In genomic region chr16:34334919-34335318, GRCm38 (mm10) we compare ENCODE assay signal across 9 mouse cellular contexts.
DNase-seq lines count a peak whose midpoint lies in the region; ATAC-seq lines count a peak whose summit lies in the region.
"Had no signal": no experiment of that assay in that cellular context is flagged by ENCODE, and none has a peak within 500 bp of the region (broad histone marks: within the 10 kb centered on the region; RNA-seq: fewer than 3 reads in every experiment).

No protein-coding gene starts in this region.

- H3K9ac ChIP-seq in heart, embryonic 11.5 days (ENCODE audit: low read depth, low read length), result no peak overlapping the region
- no peak overlapping the region for H3K9ac ChIP-seq in midbrain, embryonic 15.5 days
- H3K9ac ChIP-seq in midbrain, embryonic 11.5 days (ENCODE audit: low read length), result no peak overlapping the region
- H3K9ac ChIP-seq in intestine, embryonic 15.5 days, result no peak overlapping the region
- no peak overlapping the region for H3K9ac ChIP-seq in neural tube, embryonic 15.5 days (replicated peaks)

- DNase-seq in heart, adult 11 months, result peak; percentile 87
- DNase-seq in midbrain, embryonic 11.5 days (ENCODE audit: low spot score, missing footprints), result no peak
- DNase-seq in layer of hippocampus, adult 11-12 months (ENCODE audit: low spot score), result no peak
- DNase-seq: thymus, adult 18-20 months had no signal

- WGBS in heart, embryonic 11.5 days (ENCODE audit: insufficient replicate concordance), result 64% methylated on average over 4 of the region's 4 CpGs
- WGBS in midbrain, embryonic 15.5 days, result 54% methylated on average over 4 of the region's 4 CpGs
- 72% methylated on average over 4 of the region's 4 CpGs for WGBS in midbrain, embryonic 11.5 days
- 49% methylated on average over 4 of the region's 4 CpGs for WGBS in intestine, embryonic 15.5 days
- WGBS in neural tube, embryonic 15.5 days, result 49% methylated on average over 4 of the region's 4 CpGs

- no peak for ATAC-seq in heart, embryonic 11.5 days (replicated peaks; ENCODE audit: insufficient number of reproducible peaks, low FRiP score, low TSS enrichment)
- ATAC-seq in midbrain, embryonic 15.5 days (replicated peaks), result 0 out of 2 replicates have a peak, but pooled peaks have one; percentile 16
- ATAC-seq in midbrain, embryonic 11.5 days (ENCODE audit: low FRiP score), result no peak
- peak; percentile 82 for ATAC-seq in intestine, embryonic 15.5 days
- 0 out of 2 replicates have a peak, but pooled peaks have one; percentile 25 for ATAC-seq in neural tube, embryonic 15.5 days (ENCODE audit: low FRiP score)
- ATAC-seq in activated CD4-positive, CD25-positive, alpha-beta regulatory T cell, adult 4 months, result no peak

- no peak overlapping the region for H3K4me2 ChIP-seq in heart, embryonic 11.5 days
- H3K4me2 ChIP-seq in midbrain, embryonic 15.5 days, result no peak overlapping the region
- H3K4me2 ChIP-seq in midbrain, embryonic 11.5 days, result no peak overlapping the region
- no peak overlapping the region; the same call in 1 of the 2 replicates for H3K4me2 ChIP-seq in intestine, embryonic 15.5 days (replicated peaks)
- H3K4me2 ChIP-seq in neural tube, embryonic 15.5 days, result no peak overlapping the region

- no peaks in the 10 kb centered on the region for H3K9me3 ChIP-seq in heart, embryonic 11.5 days (replicated peaks; ENCODE audit: control insufficient read depth, low read length)
- no peaks in the 10 kb centered on the region for H3K9me3 ChIP-seq in midbrain, embryonic 15.5 days
- H3K9me3 ChIP-seq in midbrain, embryonic 11.5 days (ENCODE audit: control insufficient read depth, low read length), result no peaks in the 10 kb centered on the region
- no peaks in the 10 kb centered on the region for H3K9me3 ChIP-seq in intestine, embryonic 15.5 days
- no peaks in the 10 kb centered on the region for H3K9me3 ChIP-seq in neural tube, embryonic 15.5 days (replicated peaks)

- no peaks in the 10 kb centered on the region for H3K27me3 ChIP-seq in heart, embryonic 11.5 days (ENCODE audit: control insufficient read depth, insufficient read depth, low read length)
- no peaks in the 10 kb centered on the region for H3K27me3 ChIP-seq in midbrain, embryonic 15.5 days (replicated peaks)
- no peaks in the 10 kb centered on the region for H3K27me3 ChIP-seq in midbrain, embryonic 11.5 days (ENCODE audit: control insufficient read depth, insufficient read depth, low read length)
- no peaks in the 10 kb centered on the region for H3K27me3 ChIP-seq in intestine, embryonic 15.5 days (replicated peaks)
- H3K27me3 ChIP-seq in neural tube, embryonic 15.5 days (replicated peaks), result no peaks in the 10 kb centered on the region

- H3K36me3 ChIP-seq in heart, embryonic 11.5 days (ENCODE audit: control insufficient read depth, insufficient read depth, low read length), result no peaks in the 10 kb centered on the region
- no peaks in the 10 kb centered on the region for H3K36me3 ChIP-seq in midbrain, embryonic 15.5 days (replicated peaks)
- no peaks in the 10 kb centered on the region for H3K36me3 ChIP-seq in midbrain, embryonic 11.5 days (ENCODE audit: control insufficient read depth, insufficient read depth, low read length)
- no peaks in the 10 kb centered on the region for H3K36me3 ChIP-seq in intestine, embryonic 15.5 days
- no peaks in the 10 kb centered on the region for H3K36me3 ChIP-seq in neural tube, embryonic 15.5 days

- peaks cover 20% of the 10 kb centered on the region for H3K4me1 ChIP-seq in heart, embryonic 11.5 days (ENCODE audit: control insufficient read depth, insufficient read depth, low read length)
- H3K4me1 ChIP-seq in midbrain, embryonic 15.5 days, result peaks cover 54% of the 10 kb centered on the region
- H3K4me1 ChIP-seq in midbrain, embryonic 11.5 days (ENCODE audit: control insufficient read depth, insufficient read depth, low read length), result peaks cover 10% of the 10 kb centered on the region
- H3K4me1 ChIP-seq in intestine, embryonic 15.5 days (replicated peaks), result peaks cover 3% of the 10 kb centered on the region; the same call in 1 of the 2 replicates
- peaks cover 43% of the 10 kb centered on the region for H3K4me1 ChIP-seq in neural tube, embryonic 15.5 days

- H3K4me3 ChIP-seq in heart, embryonic 11.5 days (ENCODE audit: low read depth, low read length), result no peak overlapping the region
- no peak overlapping the region for H3K4me3 ChIP-seq in midbrain, embryonic 15.5 days
- no peak overlapping the region for H3K4me3 ChIP-seq in midbrain, embryonic 11.5 days (ENCODE audit: low read depth, low read length)
- no peak overlapping the region for H3K4me3 ChIP-seq in intestine, embryonic 15.5 days (replicated peaks)
- no peak overlapping the region for H3K4me3 ChIP-seq in neural tube, embryonic 15.5 days (replicated peaks)

- no peak overlapping the region for H3K27ac ChIP-seq in heart, embryonic 11.5 days (ENCODE audit: low read depth, low read length)
- 0 out of 2 replicates have a peak overlapping the region, but pooled peaks have one; percentile 34 for H3K27ac ChIP-seq in midbrain, embryonic 15.5 days
- no peak overlapping the region for H3K27ac ChIP-seq in midbrain, embryonic 11.5 days (ENCODE audit: low read depth, low read length)
- H3K27ac ChIP-seq in intestine, embryonic 15.5 days, result 0 out of 2 replicates have a peak overlapping the region, but pooled peaks have one; percentile 14
- H3K27ac ChIP-seq in neural tube, embryonic 15.5 days (replicated peaks), result no peak overlapping the region

Comparison
In these comparisons a context has a peak if more than half of its experiments do, and no peak if none do; other contexts are left out.
1. ATAC-seq: peak in midbrain, embryonic 15.5 days (single experiment), intestine, embryonic 15.5 days (single experiment) and neural tube, embryonic 15.5 days (single experiment); none in heart, embryonic 11.5 days (single experiment), midbrain, embryonic 11.5 days (single experiment) and activated CD4-positive, CD25-positive, alpha-beta regulatory T cell, adult 4 months (single experiment).
2. H3K27ac ChIP-seq: peak in midbrain, embryonic 15.5 days (single experiment) and intestine, embryonic 15.5 days (single experiment); none in heart, embryonic 11.5 days (single experiment), midbrain, embryonic 11.5 days (single experiment) and neural tube, embryonic 15.5 days (single experiment).